Mouse (Mus musculus) cerebellum, postnatal 14 days (tissue): ENCODE results near the gene Bpifa6.
A peak's percentile ranks its signal among the peaks of the same experiment; 100 is the strongest.
"Not testable (repeated sequence)": the region's sequence is repeated elsewhere in the genome, so short reads cannot be mapped to it uniquely, and the experiment has no call there.

ENCODE experiments used
- DNase-seq, 2 experiments: peaks; one replicate each; pipeline ENCODE4 v3.0.0; 2021; ENCODE audit warnings: mixed read lengths in 2 of 2

Bpifa6 gene

DNA sequence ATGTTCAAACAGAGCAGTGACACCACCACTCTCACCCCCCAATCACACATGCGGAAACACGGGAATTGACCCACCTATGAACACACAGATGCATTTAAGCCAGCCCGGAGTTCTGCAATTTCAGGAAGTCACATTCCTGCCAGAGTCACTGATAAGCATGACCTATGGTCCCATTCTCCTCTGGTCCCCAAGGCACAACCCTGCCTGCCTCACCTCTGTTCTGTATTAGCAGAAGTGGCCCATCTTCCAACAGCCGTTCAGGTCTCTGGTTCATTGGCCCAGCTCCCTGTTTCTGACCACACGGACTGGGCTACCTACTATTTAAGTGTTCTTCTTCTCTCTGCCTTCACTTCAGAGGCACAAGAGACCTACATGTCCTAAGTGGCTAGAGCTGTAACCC lies at the start of gene Bpifa6:
Gene Bpifa6 (plus strand): TSS at position 364 of the 400 bp plus-strand sequence.
- DNase-seq = no peak

GRCm38 (mm10) chr2:153929871-153930413 lies 44.8 kb upstream of the Bpifa6 start:
- peak; percentile 85 to 91 for DNase-seq

DNA sequence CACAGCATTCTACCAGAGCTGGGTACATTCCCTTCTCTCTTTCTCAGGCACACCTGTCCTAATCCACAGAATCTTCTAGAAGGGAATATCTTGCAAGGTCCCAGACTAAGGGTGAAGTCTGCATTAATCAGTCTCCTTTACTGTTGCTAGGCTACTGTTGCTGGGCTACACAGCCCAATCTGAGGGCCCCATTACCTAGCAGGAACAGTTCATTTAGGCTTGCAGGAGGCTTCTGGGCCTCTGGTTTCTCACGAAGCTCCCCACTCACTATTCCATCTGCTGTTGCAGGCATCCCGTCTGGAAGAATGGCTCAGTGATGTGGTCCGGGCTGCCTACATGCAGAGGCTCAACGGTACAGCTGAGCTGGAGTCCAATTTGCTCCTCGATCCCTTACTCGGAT lies 43.6 kb upstream of the Bpifa6 start:
- DNase-seq = no peak

GRCm38 (mm10) chr2:153933311-153933710 lies 41.4 kb upstream of the Bpifa6 start:
- peak; percentile 31 to 57 for DNase-seq

GRCm38 (mm10) chr2:153935348-153935747 lies 39.4 kb upstream of the Bpifa6 start:
- DNase-seq = no peak

GRCm38 (mm10) chr2:153937843-153938242 lies 36.9 kb upstream of the Bpifa6 start, which contains the start of gene Bpifb4:
TSS of gene Bpifb4 (plus strand) at chr2:153938212.
- DNase-seq = no peak

- peak; percentile 81 to 87 for DNase-seq
These were observed 31.2 kb upstream of the Bpifa6 start for GRCm38 (mm10) chr2:153943537-153943936.

- DNase-seq = no peak
These were observed 30.2 kb upstream of the Bpifa6 start for GRCm38 (mm10) chr2:153944567-153944966.

DNA sequence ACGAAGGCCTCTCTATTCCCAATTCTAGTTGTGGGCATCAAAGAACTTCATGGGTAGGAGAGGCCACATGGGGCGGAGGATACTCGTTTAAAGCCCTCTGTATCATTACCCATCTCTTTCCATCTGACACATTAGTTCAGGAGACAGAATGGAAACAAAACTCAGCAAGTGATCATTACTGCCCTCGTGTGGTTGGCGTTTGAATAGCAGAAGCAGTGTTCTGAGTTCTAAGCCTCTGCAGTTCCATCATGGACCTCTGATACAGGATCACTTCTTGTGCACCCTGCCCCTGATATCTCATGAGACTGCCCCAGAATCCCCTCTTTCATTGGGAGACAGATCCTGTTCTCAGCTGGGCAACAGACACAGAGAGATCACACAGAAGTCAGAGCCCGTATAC lies 21.8 kb upstream of the Bpifa6 start:
- DNase-seq = peak; percentile 88 to 92

DNA sequence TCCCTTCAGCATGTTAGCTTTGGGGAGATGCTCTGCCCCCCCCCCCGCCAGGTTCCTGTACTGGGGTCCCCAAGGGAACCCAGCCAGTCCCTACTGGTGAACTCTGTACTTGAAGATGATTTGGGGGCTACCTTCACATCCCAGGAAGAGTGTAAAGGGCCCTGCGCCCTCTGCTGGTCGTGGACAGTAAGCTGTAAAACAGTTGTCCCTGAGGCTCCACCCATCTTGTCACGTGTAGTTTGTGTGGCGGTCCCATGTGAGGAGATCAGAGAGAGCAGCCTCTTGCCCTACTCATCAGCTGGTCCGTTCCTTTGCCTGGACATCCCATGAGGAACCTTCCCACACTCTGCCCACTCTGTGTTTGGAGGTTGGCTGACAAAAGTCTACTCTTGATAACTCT lies 20.9 kb upstream of the Bpifa6 start:
- DNase-seq = peak; percentile 62 to 82

DNA sequence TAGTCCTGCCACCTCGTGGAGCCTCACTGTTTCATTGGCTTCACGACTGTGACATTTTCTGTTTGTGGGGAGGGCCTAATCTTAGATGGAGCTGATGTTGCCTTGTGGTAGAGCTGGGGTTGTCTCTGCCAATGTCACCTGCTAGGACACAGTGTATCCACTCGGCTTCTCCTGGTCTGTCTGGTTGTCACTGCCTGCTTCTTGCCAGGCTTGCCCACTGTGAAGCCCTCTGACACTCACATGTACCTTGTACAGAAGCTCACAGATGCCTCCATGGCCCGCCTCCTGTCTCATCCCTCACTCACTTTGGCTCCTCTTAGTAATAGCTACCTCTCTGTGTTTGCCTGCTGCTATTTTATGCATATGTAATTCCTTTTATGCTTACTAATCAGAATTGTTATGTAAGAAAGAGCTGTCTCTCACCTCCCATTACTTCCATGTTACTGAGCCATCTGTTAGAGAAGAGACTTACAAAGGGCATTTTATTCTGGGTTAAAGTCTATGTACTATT lies 11.9 kb upstream of the Bpifa6 start:
- DNase-seq = peak; percentile 65 to 76

- DNase-seq = peak; percentile 96 to 97
These were observed 11.4 kb upstream of the Bpifa6 start for GRCm38 (mm10) chr2:153963334-153963733.

DNA sequence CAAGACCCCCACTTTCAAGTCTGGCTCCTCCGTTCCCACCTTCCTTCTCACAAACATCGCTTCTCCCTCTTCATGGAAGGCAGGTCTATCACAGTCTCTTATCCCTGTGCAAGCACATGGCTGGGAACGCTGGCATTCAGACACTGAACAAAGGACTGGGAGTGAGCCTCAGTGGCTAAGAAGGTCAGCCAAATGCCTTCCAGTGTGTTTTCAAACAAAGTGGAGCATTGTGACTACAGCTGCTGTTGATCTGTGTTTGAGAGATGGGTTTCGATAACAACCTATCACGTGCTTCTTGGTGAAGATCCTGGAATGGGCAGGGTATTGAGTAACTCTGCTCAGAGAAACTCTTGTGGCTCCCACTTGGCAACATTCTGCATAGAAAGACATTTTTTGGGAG lies 4.5 kb upstream of the Bpifa6 start:
- DNase-seq = no peak

DNA sequence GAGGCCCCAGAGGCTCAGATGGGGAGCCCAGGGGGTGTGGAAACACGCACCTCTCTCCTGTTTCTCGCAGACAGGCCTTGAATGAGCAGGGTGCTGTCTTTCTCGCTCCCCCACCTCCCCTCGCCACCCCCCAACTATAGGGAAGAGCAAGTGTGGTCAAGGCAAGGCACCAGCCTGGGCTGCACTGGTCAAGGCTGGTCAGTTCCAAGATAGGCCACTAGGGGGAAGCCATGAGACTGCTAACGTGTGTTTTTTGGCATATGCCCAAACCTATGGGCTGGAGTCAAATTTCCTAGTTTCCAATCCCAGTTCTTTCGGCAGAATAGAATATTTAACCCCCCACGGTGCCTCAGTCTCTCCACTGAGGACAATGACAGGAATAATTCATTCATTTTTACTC lies 21.0 kb downstream of the Bpifa6 start:
- peak; percentile 89 to 95 for DNase-seq

DNA sequence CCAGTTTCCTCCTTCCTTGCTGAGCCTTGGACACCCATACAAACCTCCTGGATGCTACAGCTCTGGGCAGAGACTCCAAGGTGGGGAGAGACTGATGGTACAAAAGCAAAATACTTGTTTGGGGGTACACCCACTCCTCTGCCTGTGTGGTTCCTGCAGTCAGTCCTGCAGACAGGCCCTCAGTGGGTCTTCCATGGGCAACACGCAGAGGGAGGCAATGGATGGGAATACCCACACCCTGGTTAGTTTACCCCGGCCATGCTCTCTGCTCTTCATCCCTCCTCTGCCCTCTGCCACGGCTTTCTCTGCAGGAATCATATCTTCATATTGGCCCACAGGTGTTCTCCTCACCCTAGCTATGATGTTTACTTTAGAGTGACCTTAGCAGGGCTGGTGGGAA lies 25.8 kb downstream of the Bpifa6 start:
- no peak for DNase-seq

- no peak for DNase-seq
These were observed 26.3 kb downstream of the Bpifa6 start for GRCm38 (mm10) chr2:154001056-154001455.

DNA sequence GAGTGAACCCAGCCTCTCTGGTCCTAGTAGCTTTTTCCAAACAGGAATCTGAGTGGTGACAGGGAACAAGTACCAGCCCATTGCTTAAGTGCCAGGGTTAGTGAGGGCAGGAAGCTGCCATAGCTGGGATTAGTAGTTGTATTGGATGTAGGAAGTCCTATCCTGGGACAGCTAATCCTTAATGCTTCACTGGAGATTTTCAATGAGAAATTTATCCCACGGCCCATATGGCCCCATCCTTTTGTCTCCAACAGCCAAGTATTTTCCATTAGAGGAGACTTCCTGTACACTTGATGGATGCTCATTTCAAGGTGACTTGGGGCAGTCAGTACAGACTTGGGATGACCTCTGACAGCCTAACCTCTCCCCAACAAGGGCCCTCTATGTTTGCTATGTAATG lies 29.7 kb downstream of the Bpifa6 start:
- DNase-seq = no peak

- DNase-seq = peak in 1 of 2 experiments; percentile 8
These were observed 30.3 kb downstream of the Bpifa6 start for GRCm38 (mm10) chr2:154005094-154005493.

DNA sequence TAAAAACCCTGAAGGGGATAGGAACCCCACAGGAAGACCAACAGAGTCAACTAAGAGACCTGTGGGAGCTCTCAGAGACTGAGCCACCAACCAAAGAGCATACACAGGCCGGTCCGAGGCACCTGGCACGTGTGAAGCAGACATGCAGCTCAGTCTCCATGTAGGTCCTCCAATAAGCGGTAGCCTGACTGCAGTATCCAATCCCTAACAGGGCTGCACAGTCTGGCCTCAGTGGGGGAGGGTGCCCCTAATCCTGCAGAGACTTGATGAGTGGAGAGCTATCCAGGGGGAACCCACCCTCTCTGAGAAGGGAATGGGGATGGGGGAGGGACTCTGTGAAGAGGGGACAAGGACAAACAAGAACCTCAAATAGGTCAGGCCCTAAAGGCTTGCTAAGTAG lies 31.0 kb downstream of the Bpifa6 start:
- DNase-seq = no peak

DNA sequence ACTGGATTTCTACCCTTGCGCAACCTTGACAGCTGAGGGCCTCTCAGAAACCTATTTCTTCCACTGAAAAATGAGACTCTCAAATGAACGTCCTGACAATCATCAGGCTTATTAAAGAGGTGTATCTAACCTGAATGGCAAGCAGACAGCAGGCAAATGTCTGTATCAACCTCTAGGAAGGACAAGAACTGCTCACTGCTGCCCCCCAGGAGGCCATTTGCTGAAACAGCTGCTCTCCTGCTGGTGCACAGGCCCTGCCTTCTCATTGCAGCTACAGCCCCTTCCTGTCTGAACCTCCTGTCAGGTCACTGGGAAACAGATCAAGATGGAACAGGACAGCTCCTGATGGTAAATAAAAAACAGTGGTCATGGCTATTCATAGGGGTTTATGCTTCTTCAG lies 31.6 kb downstream of the Bpifa6 start:
- peak; percentile 16 to 36 for DNase-seq

GRCm38 (mm10) chr2:154007381-154007780 lies 32.6 kb downstream of the Bpifa6 start:
- DNase-seq = no peak

- DNase-seq = no peak
These were observed 33.2 kb downstream of the Bpifa6 start, which contains the start of gene Bpifa2 for GRCm38 (mm10) chr2:154007965-154008364. TSS of gene Bpifa2 (plus strand) at chr2:154008265.

- DNase-seq = no peak
These were observed 43.2 kb downstream of the Bpifa6 start for GRCm38 (mm10) chr2:154017990-154018389.

GRCm38 (mm10) chr2:154024676-154025075 lies 49.9 kb downstream of the Bpifa6 start:
- DNase-seq = not testable (repeated sequence)

- peak; percentile 73 to 81 for DNase-seq
These were observed 64.2 kb downstream of the Bpifa6 start for GRCm38 (mm10) chr2:154038932-154039331.
